Mouse (Mus musculus): ENCODE results near the gene Olfr923. TPM values are rescaled to one million over a fixed set of nuclear protein-coding genes. Genes with fewer than 3 reads are reported as not detected.
"Not testable (repeated sequence)": the region's sequence is repeated elsewhere in the genome, so short reads cannot be mapped to it uniquely, and the experiment has no call there.

Gene Olfr923
- polyA plus RNA-seq (2015; fragmentation: Nextera tagmentation; extraction: Ambion mirVana): not detected in 2 replicates

- Histone ChIP-seq H3K27ac (ENCODE audit: low read length) (no peak within 1 kb of the TSS), H3K4me2 (ENCODE audit: low read depth, low read length) (no peak within 1 kb of the TSS), H3K9ac (ENCODE audit: low read depth, low read length) (no peak within 1 kb of the TSS), H3K36me3 (ENCODE audit: control insufficient read depth, insufficient read depth, low read length) (no peaks in the 10 kb centered on the region), H3K9me3 (ENCODE audit: control insufficient read depth, low read length) (no peaks in the 10 kb centered on the region), H3K27me3 (replicated peaks; ENCODE audit: control insufficient read depth, insufficient read depth, low read length) (no peaks in the 10 kb centered on the region), H3K4me1 (ENCODE audit: control insufficient read depth, insufficient read depth, low read length) (no peaks in the 10 kb centered on the region), H3K4me3 (ENCODE audit: low read length) (no peak within 1 kb of the TSS)
- WGBS: 93% methylated on average over 1 of the region's 1 CpGs
- no peak for ATAC-seq
Measured at GRCm38 (mm10) chr9:38826245-38826644, at the start of gene Olfr923. Gene Olfr923, plus strand, starts transcription at chr9:38826545.

- no peak overlapping the region for H3K4me2 ChIP-seq (ENCODE audit: low read depth, low read length)
- no peak overlapping the region for H3K27ac ChIP-seq (ENCODE audit: low read length)
- no peak for ATAC-seq
- H3K27me3 ChIP-seq (replicated peaks; ENCODE audit: control insufficient read depth, insufficient read depth, low read length): no peaks in the 10 kb centered on the region
- H3K36me3 ChIP-seq (ENCODE audit: control insufficient read depth, insufficient read depth, low read length): no peaks in the 10 kb centered on the region
- H3K4me1 ChIP-seq (ENCODE audit: control insufficient read depth, insufficient read depth, low read length): no peaks in the 10 kb centered on the region
- H3K4me3 ChIP-seq (ENCODE audit: low read length): no peak overlapping the region
- no peaks in the 10 kb centered on the region for H3K9me3 ChIP-seq (ENCODE audit: control insufficient read depth, low read length)
- H3K9ac ChIP-seq (ENCODE audit: low read depth, low read length): no peak overlapping the region
- 87% methylated on average over 2 of the region's 2 CpGs for WGBS
Measured at GRCm38 (mm10) chr9:38792689-38793088, 33.7 kb upstream of the Olfr923 start.

GRCm38 (mm10) chr9:38805696-38806095 lies 20.6 kb upstream of the Olfr923 start:
- Histone ChIP-seq H3K4me3 (ENCODE audit: low read length) (no peak overlapping the region), H3K36me3 (ENCODE audit: control insufficient read depth, insufficient read depth, low read length) (no peaks in the 10 kb centered on the region), H3K27me3 (replicated peaks; ENCODE audit: control insufficient read depth, insufficient read depth, low read length) (no peaks in the 10 kb centered on the region), H3K4me1 (ENCODE audit: control insufficient read depth, insufficient read depth, low read length) (no peaks in the 10 kb centered on the region), H3K4me2 (ENCODE audit: low read depth, low read length) (no peak overlapping the region), H3K27ac (ENCODE audit: low read length) (no peak overlapping the region), H3K9ac (ENCODE audit: low read depth, low read length) (no peak overlapping the region), H3K9me3 (ENCODE audit: control insufficient read depth, low read length) (no peaks in the 10 kb centered on the region)
- ATAC-seq: no peak

GRCm38 (mm10) chr9:38814314-38814713 lies 12.0 kb upstream of the Olfr923 start, which contains the start of gene Olfr922:
Gene Olfr922, plus strand, starts transcription at chr9:38814614.
- H3K9me3 ChIP-seq (ENCODE audit: control insufficient read depth, low read length): no peaks in the 10 kb centered on the region
- no peaks in the 10 kb centered on the region for H3K27me3 ChIP-seq (replicated peaks; ENCODE audit: control insufficient read depth, insufficient read depth, low read length)
- H3K36me3 ChIP-seq (ENCODE audit: control insufficient read depth, insufficient read depth, low read length): no peaks in the 10 kb centered on the region
- no peaks in the 10 kb centered on the region for H3K4me1 ChIP-seq (ENCODE audit: control insufficient read depth, insufficient read depth, low read length)
- no peak for ATAC-seq
- no peak within 1 kb of the TSS for H3K9ac ChIP-seq (ENCODE audit: low read depth, low read length)
- no peak within 1 kb of the TSS for H3K4me3 ChIP-seq (ENCODE audit: low read length)
- 70% methylated on average over 2 of the region's 2 CpGs for WGBS
- H3K27ac ChIP-seq (ENCODE audit: low read length): no peak within 1 kb of the TSS
- no peak within 1 kb of the TSS for H3K4me2 ChIP-seq (ENCODE audit: low read depth, low read length)

- Histone ChIP-seq H3K27me3 (replicated peaks; ENCODE audit: control insufficient read depth, insufficient read depth, low read length) (no peaks in the 10 kb centered on the region), H3K9me3 (ENCODE audit: control insufficient read depth, low read length) (no peaks in the 10 kb centered on the region), H3K27ac (ENCODE audit: low read length) (no peak overlapping the region), H3K9ac (ENCODE audit: low read depth, low read length) (no peak overlapping the region), H3K4me2 (ENCODE audit: low read depth, low read length) (no peak overlapping the region), H3K4me1 (ENCODE audit: control insufficient read depth, insufficient read depth, low read length) (no peaks in the 10 kb centered on the region), H3K36me3 (ENCODE audit: control insufficient read depth, insufficient read depth, low read length) (no peaks in the 10 kb centered on the region), H3K4me3 (ENCODE audit: low read length) (no peak overlapping the region)
- ATAC-seq: no peak
- 95% methylated on average over 1 of the region's 1 CpGs for WGBS
Measured at GRCm38 (mm10) chr9:38815458-38815986, 10.8 kb upstream of the Olfr923 start.

- Histone ChIP-seq H3K4me3 (ENCODE audit: low read length) (no peak overlapping the region), H3K27me3 (replicated peaks; ENCODE audit: control insufficient read depth, insufficient read depth, low read length) (no peaks in the 10 kb centered on the region), H3K9me3 (ENCODE audit: control insufficient read depth, low read length) (no peaks in the 10 kb centered on the region), H3K9ac (ENCODE audit: low read depth, low read length) (no peak overlapping the region), H3K4me1 (ENCODE audit: control insufficient read depth, insufficient read depth, low read length) (no peaks in the 10 kb centered on the region), H3K4me2 (ENCODE audit: low read depth, low read length) (no peak overlapping the region), H3K27ac (ENCODE audit: low read length) (no peak overlapping the region), H3K36me3 (ENCODE audit: control insufficient read depth, insufficient read depth, low read length) (no peaks in the 10 kb centered on the region)
- 83% methylated on average over 2 of the region's 2 CpGs for WGBS
- no peak for ATAC-seq
Measured at GRCm38 (mm10) chr9:38833027-38833426, 6.7 kb downstream of the Olfr923 start.

- WGBS: 90% methylated on average over 1 of the region's 1 CpGs
- H3K4me3 ChIP-seq (ENCODE audit: low read length): no peak within 1 kb of the TSS
- ATAC-seq: no peak
Measured at GRCm38 (mm10) chr9:38844149-38844548, 17.8 kb downstream of the Olfr923 start, which contains the start of gene Olfr924. Gene Olfr924, plus strand, starts transcription at chr9:38844449.

GRCm38 (mm10) chr9:38854760-38855159 lies 28.4 kb downstream of the Olfr923 start, which contains the start of gene Olfr26:
Gene Olfr26, plus strand, starts transcription at chr9:38855060.
- no peak within 1 kb of the TSS for H3K4me2 ChIP-seq (ENCODE audit: low read depth, low read length)
- no peak within 1 kb of the TSS for H3K9ac ChIP-seq (ENCODE audit: low read depth, low read length)
- H3K4me3 ChIP-seq (ENCODE audit: low read length): no peak within 1 kb of the TSS
- no peaks in the 10 kb centered on the region for H3K36me3 ChIP-seq (ENCODE audit: control insufficient read depth, insufficient read depth, low read length)
- ATAC-seq: no peak
- H3K4me1 ChIP-seq (ENCODE audit: control insufficient read depth, insufficient read depth, low read length): no peaks in the 10 kb centered on the region
- H3K9me3 ChIP-seq (ENCODE audit: control insufficient read depth, low read length): no peaks in the 10 kb centered on the region
- H3K27ac ChIP-seq (ENCODE audit: low read length): no peak within 1 kb of the TSS
- H3K27me3 ChIP-seq (replicated peaks; ENCODE audit: control insufficient read depth, insufficient read depth, low read length): no peaks in the 10 kb centered on the region

More at GRCm38 (mm10) chr9:38844149-38844548, 17.8 kb downstream of the Olfr923 start, which contains the start of gene Olfr924:
- Histone ChIP-seq H3K4me2 (ENCODE audit: low read depth, low read length) (no peak within 1 kb of the TSS), H3K27ac (ENCODE audit: low read length) (no peak within 1 kb of the TSS), H3K9ac (ENCODE audit: low read depth, low read length) (no peak within 1 kb of the TSS), H3K4me1 (ENCODE audit: control insufficient read depth, insufficient read depth, low read length) (no peaks in the 10 kb centered on the region), H3K27me3 (replicated peaks; ENCODE audit: control insufficient read depth, insufficient read depth, low read length) (no peaks in the 10 kb centered on the region), H3K9me3 (ENCODE audit: control insufficient read depth, low read length) (no peaks in the 10 kb centered on the region), H3K36me3 (ENCODE audit: control insufficient read depth, insufficient read depth, low read length) (no peaks in the 10 kb centered on the region)

- H3K9ac ChIP-seq (ENCODE audit: low read depth, low read length); H3K27me3 ChIP-seq (replicated peaks; ENCODE audit: control insufficient read depth, insufficient read depth, low read length); H3K4me1 ChIP-seq (ENCODE audit: control insufficient read depth, insufficient read depth, low read length); H3K4me3 ChIP-seq (ENCODE audit: low read length); H3K4me2 ChIP-seq (ENCODE audit: low read depth, low read length); H3K9me3 ChIP-seq (ENCODE audit: control insufficient read depth, low read length); H3K36me3 ChIP-seq (ENCODE audit: control insufficient read depth, insufficient read depth, low read length); H3K27ac ChIP-seq (ENCODE audit: low read length); ATAC-seq: not testable (repeated sequence)
- WGBS: 50% methylated on average over 2 of the region's 2 CpGs
Measured at GRCm38 (mm10) chr9:38874880-38875279, 48.5 kb downstream of the Olfr923 start.

- no peak within 1 kb of the TSS for H3K4me3 ChIP-seq (ENCODE audit: low read length)
- ATAC-seq: no peak
- H3K9me3 ChIP-seq (ENCODE audit: control insufficient read depth, low read length): no peaks in the 10 kb centered on the region; the same call in 1 of the 2 replicates
- no peaks in the 10 kb centered on the region for H3K4me1 ChIP-seq (ENCODE audit: control insufficient read depth, insufficient read depth, low read length)
- no peak within 1 kb of the TSS for H3K27ac ChIP-seq (ENCODE audit: low read length)
- no peaks in the 10 kb centered on the region for H3K36me3 ChIP-seq (ENCODE audit: control insufficient read depth, insufficient read depth, low read length)
- 81% methylated on average over 2 of the region's 2 CpGs for WGBS
- no peaks in the 10 kb centered on the region for H3K27me3 ChIP-seq (replicated peaks; ENCODE audit: control insufficient read depth, insufficient read depth, low read length)
- no peak within 1 kb of the TSS for H3K9ac ChIP-seq (ENCODE audit: low read depth, low read length)
- no peak within 1 kb of the TSS for H3K4me2 ChIP-seq (ENCODE audit: low read depth, low read length)
Measured at GRCm38 (mm10) chr9:38876826-38877225, 50.5 kb downstream of the Olfr923 start, which contains the start of gene Olfr926. Gene Olfr926, plus strand, starts transcription at chr9:38877126.

All from intestine, embryonic 16.5 days (tissue).